Mouse (Mus musculus): Measurements from ENCODE around the gene Ywhag. TPM values are rescaled to one million over a fixed set of nuclear protein-coding genes. Genes with fewer than 3 reads are reported as not detected.

The Ywhag gene
- polyA plus RNA-seq, 1 experiment from 2014 or later, result 665 TPM

DNA sequence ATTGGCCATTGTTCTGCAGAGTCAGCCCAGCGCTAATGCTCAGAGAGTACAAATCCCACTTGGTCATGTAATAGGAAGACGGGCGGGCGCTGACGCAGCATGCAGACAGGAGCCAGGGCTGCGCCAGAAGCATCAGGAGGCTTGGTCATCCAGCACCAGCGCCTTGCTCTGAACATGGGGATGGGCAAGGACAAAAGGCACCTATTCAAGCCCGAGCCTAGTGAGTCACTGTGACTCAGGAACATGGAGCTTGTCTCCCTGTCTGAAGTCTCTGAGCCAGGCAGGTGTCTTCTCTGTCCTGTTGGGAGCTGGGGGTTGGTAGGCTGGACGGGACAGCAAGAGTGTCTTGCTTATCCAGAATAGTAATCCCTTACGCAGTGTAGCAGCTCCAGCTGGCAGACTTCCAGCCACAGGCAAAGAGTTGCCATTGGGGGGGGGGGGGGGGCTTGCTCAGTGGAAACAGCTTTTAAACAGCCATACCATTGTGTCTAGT lies 11.5 kb upstream of the Ywhag start:
- Histone ChIP-seq H3K9me3 (no peaks in the 10 kb centered on the region), H3K9ac (no peak overlapping the region), H3K36me3 (no peaks in the 10 kb centered on the region), H3K4me2 (peak overlapping the region; percentile 29; the same call in 1 of the 2 replicates), H3K4me1 (replicated peaks) (peaks cover 7% of the 10 kb centered on the region), H3K27ac (replicated peaks) (peak overlapping the region; percentile 23), H3K4me3 (no peak overlapping the region), H3K27me3 (no peaks in the 10 kb centered on the region)
- WGBS, result 55% methylated on average over 10 of the region's 10 CpGs
- ATAC-seq (ENCODE audit: low read depth), result peak; percentile 75

DNA sequence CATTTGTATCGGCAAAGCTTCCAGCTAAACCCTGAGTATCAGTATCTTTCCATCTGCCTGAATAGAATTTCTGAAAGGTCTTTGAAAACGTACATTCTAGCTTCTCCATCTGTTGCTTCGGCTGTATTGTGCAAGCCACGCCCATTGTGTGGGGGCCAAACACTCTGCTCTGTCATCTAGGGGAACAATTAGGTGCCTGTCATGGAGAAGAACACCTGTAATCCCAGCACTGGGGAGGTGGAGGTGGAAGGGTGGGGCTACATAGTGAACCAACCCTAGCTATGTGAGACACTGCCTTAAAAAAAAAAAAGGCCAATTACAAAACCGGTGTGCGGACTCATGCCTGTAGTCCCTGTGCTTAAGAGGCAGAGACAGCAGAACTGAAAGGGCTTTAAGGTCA lies 8.3 kb upstream of the Ywhag start:
- H3K9ac ChIP-seq, result no peak overlapping the region
- H3K27me3 ChIP-seq, result no peaks in the 10 kb centered on the region
- H3K4me2 ChIP-seq, result no peak overlapping the region
- H3K4me3 ChIP-seq, result no peak overlapping the region
- H3K27ac ChIP-seq (replicated peaks), result no peak overlapping the region
- H3K9me3 ChIP-seq, result no peaks in the 10 kb centered on the region
- no peak for ATAC-seq (ENCODE audit: low read depth)
- WGBS, result 71% methylated on average over 6 of the region's 6 CpGs
- no peaks in the 10 kb centered on the region for H3K36me3 ChIP-seq
- H3K4me1 ChIP-seq (replicated peaks), result peaks cover 7% of the 10 kb centered on the region

DNA sequence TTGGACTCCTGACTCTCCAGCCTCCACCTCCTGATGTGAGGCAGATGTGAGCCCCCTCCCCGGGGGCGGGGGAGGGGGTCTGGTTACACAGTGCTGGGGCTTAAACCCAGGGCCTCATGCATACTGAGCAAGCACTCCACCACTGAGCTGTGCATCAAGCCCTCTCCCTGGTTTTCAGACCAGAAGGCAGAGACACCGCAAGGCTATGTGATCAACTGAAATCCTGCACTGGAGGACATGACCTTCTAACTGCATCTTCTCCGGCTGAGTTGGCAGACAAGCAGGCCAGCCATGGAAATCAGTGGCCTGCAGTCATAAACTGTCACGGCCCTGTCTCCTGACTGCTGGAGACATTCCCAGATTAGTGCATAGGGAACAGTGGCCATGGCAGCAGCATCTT lies 6.2 kb upstream of the Ywhag start:
- Histone ChIP-seq H3K27me3 (no peaks in the 10 kb centered on the region), H3K4me2 (no peak overlapping the region), H3K4me3 (no peak overlapping the region), H3K36me3 (no peaks in the 10 kb centered on the region), H3K9ac (no peak overlapping the region), H3K9me3 (no peaks in the 10 kb centered on the region), H3K4me1 (replicated peaks) (peaks cover under 1% of the 10 kb centered on the region; the same call in 1 of the 2 replicates), H3K27ac (replicated peaks) (no peak overlapping the region)
- WGBS, result 60% methylated on average over 5 of the region's 5 CpGs
- no peak for ATAC-seq (ENCODE audit: low read depth)

DNA sequence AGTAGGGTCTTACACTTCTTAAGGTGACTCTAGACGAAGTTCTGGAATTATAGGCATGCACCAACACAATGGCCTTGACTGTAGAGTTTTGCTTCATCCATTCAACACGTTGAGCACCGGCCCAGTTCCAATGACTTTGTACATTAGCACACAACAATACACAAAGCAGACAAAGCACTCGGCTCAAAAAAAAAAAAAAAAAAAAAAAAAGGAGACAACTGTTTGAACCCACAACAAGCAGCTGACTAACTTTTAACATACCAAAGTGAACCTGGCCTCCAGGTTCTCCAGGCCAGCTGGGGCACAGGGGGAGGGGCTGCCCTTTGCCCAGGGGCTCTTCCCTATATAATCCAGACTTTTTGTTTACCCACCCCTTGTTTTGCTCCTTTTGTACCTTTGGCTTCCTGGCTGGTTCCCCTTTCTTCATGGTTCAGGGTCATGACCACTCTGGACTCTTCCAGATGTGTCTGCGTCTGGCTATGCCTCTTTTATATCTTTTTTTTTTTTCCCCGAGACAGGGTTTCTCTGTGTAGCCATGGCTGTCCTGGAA lies 1.3 kb upstream of the Ywhag start:
- Histone ChIP-seq H3K4me3 (no peak overlapping the region), H3K9me3 (no peaks in the 10 kb centered on the region), H3K9ac (no peak overlapping the region), H3K36me3 (peaks cover 18% of the 10 kb centered on the region), H3K27me3 (no peaks in the 10 kb centered on the region), H3K27ac (replicated peaks) (peak overlapping the region; percentile 98), H3K4me2 (no peak overlapping the region), H3K4me1 (replicated peaks) (peaks cover 30% of the 10 kb centered on the region)
- WGBS, result 78% methylated on average over 6 of the region's 6 CpGs
- ATAC-seq (ENCODE audit: low read depth), result no peak

DNA sequence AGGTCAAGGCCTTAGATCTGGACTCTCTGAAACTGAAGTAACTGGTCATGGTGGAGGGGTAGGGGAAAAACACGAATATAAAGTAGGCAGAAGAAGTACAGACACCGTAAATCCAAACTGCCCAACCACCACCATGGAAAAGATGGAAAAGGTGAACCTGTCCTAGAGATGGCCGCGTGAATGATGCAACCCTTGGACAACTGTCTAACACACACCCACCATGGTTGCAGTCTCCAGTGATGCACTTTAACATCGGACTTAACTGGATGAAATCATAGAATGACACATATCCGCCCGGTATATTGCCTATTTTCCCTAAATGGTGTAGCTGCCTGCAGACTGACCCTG lies 734 bp upstream of the Ywhag start:
- 53% methylated on average over 7 of the region's 7 CpGs for whole genome bisulfite sequencing

DNA sequence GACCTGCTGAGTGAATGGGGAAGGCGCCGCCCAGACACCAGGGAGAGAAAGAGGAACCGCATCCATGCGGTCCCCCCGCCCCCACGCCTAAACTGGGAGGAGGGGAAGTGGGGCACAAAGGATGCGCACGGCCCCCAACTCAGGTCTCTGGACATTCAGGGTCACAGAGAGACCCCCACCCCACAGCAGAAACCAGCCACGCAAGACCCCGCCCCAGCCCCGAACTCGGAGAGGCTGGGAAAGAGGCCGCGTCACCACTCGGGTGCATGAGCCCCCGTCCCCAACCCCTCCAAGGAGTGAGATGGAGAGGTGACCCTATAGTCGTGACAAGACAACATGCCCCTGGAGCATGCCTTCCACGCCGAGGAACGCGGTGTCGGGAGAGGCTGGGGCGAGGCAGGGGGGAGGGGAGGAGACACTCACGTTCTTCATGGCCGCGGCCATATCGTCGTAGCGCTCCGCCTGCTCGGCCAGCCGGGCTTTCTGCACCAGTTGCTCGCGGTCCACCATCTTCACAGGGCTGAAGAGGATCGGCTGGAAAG lies 445 bp downstream of the Ywhag start:
- H3K27me3 ChIP-seq, result no peaks in the 10 kb centered on the region
- H3K9me3 ChIP-seq, result no peaks in the 10 kb centered on the region
- H3K4me2 ChIP-seq, result peak overlapping the region; percentile 72
- peak overlapping the region; percentile 90 for H3K9ac ChIP-seq
- H3K36me3 ChIP-seq, result peaks cover 35% of the 10 kb centered on the region
- peak overlapping the region; percentile 63 for H3K4me3 ChIP-seq
- H3K27ac ChIP-seq (replicated peaks), result peak overlapping the region; percentile 98
- peak; percentile 84 for ATAC-seq (ENCODE audit: low read depth)
- H3K4me1 ChIP-seq (replicated peaks), result peaks cover 47% of the 10 kb centered on the region
- WGBS, result 0% methylated on average over 33 of the region's 35 CpGs

More for the DNA sequence above, 734 bp upstream of the Ywhag start:
- Histone ChIP-seq H3K27me3 (no peaks in the 10 kb centered on the region), H3K36me3 (peaks cover 23% of the 10 kb centered on the region), H3K4me3 (peak overlapping the region; percentile 63), H3K9me3 (no peaks in the 10 kb centered on the region), H3K9ac (peak overlapping the region; percentile 90), H3K27ac (replicated peaks) (peak overlapping the region; percentile 98), H3K4me2 (peak overlapping the region; percentile 72), H3K4me1 (replicated peaks) (peaks cover 36% of the 10 kb centered on the region)
- peak; percentile 17 for ATAC-seq (ENCODE audit: low read depth)

DNA sequence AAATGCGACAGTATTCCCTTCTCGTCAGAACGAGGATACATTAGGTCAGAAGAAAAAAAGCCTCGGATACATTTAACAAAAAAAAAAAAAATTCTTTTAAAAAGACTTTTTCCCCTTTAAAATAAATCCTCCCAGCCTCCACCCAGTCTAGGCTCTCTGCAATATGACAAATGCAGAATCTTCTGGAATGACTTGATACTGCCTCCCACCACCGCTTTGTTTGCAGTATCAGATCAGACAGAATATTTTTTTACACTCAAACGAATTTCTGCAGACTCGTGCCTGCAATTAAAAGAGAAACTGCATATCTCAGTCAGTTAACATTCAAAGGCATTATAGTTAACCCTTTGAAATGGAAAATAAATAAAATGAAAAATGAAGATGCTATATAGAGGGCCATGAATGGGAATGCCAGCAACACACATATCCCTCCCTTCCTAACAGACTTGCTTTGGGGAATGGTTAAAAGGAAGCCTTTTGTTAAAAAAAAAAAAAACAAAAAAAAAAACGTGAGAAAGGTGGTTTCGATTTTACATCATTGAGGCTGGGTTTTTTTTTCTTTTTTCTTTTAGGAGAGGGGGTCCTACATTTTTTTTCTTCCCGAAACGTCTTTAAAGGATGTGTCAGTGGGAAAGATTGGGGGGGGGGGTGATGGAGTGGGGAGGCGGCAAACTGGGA lies 1.1 kb downstream of the Ywhag start:
- Histone ChIP-seq H3K9ac (peak overlapping the region; percentile 90), H3K4me3 (peak overlapping the region; percentile 63), H3K9me3 (no peaks in the 10 kb centered on the region), H3K36me3 (peaks cover 40% of the 10 kb centered on the region), H3K27me3 (no peaks in the 10 kb centered on the region), H3K27ac (replicated peaks) (peak overlapping the region; percentile 98), H3K4me2 (peak overlapping the region; percentile 72), H3K4me1 (replicated peaks) (peaks cover 53% of the 10 kb centered on the region)
- ATAC-seq (ENCODE audit: low read depth), result no peak
- WGBS, result 11% methylated on average over 12 of the region's 12 CpGs

DNA sequence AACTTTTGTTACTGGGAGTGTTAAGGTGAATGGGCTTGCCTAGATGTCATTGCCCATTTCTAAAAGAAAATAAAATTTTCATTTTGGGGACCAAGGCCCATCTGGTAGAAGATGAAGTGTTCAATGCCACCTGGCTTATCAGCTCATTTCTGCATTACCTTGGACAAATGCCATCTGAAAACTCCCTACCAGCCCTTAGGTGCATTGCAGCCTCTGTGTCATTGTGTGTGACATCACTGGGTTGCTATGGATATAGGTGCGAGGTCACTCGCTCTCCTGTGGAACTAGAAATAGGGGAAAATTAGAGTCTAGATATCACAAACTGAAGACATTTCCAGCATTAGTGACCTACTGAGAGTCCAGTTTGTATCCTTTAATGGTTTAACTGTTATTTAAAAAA lies 2.1 kb downstream of the Ywhag start:
- Histone ChIP-seq H3K4me1 (replicated peaks) (peaks cover 63% of the 10 kb centered on the region), H3K27me3 (no peaks in the 10 kb centered on the region), H3K36me3 (peaks cover 48% of the 10 kb centered on the region), H3K9ac (peak overlapping the region; percentile 90), H3K27ac (replicated peaks) (0 out of 2 replicates have a peak overlapping the region, but pooled peaks have one; percentile 3), H3K4me3 (peak overlapping the region; percentile 63), H3K4me2 (peak overlapping the region; percentile 72), H3K9me3 (no peaks in the 10 kb centered on the region)
- WGBS, result 66% methylated on average over 2 of the region's 2 CpGs
- no peak for ATAC-seq (ENCODE audit: low read depth)

DNA sequence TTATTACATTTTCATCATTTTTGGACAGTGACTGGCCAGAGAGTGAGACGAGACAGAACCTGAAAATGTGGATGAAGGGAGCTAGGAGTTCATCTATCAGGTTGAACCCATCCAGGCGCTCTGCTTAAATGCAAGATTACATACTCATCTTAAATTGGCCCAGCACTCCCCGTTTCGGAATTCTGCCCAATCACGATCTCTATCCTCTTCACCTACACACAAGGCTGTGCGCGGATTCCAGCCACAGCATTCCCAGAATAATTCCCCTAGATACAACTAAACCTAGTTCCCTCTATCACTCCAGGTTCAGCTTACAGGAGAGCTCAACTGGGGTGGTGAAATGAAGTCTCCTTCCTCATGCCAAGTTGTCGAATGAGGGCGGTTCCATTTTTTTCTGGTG lies 2.9 kb downstream of the Ywhag start:
- peaks cover 71% of the 10 kb centered on the region for H3K4me1 ChIP-seq (replicated peaks)
- no peaks in the 10 kb centered on the region for H3K27me3 ChIP-seq
- H3K36me3 ChIP-seq, result peaks cover 57% of the 10 kb centered on the region
- peak overlapping the region; percentile 72 for H3K4me2 ChIP-seq
- ATAC-seq (ENCODE audit: low read depth), result no peak
- 90% methylated on average over 9 of the region's 9 CpGs for WGBS
- peak overlapping the region; percentile 46 for H3K9ac ChIP-seq
- H3K9me3 ChIP-seq, result no peaks in the 10 kb centered on the region
- no peak overlapping the region for H3K27ac ChIP-seq (replicated peaks)
- peak overlapping the region; percentile 63 for H3K4me3 ChIP-seq

DNA sequence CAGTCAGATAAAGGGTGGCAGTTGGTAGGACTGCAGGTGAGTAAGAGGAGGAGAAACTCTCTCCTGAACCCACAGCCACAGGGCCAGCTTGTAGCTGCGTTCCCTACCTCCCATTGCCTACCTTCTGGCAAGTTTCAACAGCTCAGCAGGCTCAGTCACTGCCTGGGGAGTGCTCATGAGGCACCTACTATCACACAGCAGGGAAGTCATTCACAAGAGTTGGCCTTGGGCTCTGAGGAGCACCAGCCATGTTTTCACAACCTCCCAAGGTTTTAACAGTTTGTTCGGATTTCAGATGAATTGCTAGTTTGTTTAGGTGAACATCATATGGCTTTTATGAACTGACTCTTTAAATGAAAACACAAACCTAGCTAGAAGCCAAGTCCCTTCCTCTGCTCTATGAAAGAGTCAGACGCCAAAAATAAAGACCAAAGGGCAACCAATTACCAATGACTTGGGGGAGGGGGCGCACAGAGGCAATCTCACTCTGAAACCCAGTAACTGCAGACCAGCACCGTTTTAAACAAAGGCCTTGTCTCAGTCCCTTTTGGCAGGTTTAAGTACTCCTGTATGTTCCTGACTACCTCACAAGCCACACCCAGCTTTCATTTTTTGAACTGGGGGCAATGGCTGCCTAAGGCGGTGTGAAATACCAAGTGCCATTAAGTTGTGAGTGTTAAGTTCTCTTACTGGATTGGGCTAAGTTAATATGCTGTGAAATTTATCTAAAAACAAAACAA lies 4.6 kb downstream of the Ywhag start:
- Histone ChIP-seq H3K4me2 (no peak overlapping the region), H3K9ac (no peak overlapping the region), H3K27ac (replicated peaks) (no peak overlapping the region), H3K4me3 (no peak overlapping the region), H3K27me3 (no peaks in the 10 kb centered on the region), H3K4me1 (replicated peaks) (peaks cover 81% of the 10 kb centered on the region), H3K9me3 (no peaks in the 10 kb centered on the region), H3K36me3 (peaks cover 73% of the 10 kb centered on the region)
- no peak for ATAC-seq (ENCODE audit: low read depth)
- 77% methylated on average over 6 of the region's 6 CpGs for WGBS

DNA sequence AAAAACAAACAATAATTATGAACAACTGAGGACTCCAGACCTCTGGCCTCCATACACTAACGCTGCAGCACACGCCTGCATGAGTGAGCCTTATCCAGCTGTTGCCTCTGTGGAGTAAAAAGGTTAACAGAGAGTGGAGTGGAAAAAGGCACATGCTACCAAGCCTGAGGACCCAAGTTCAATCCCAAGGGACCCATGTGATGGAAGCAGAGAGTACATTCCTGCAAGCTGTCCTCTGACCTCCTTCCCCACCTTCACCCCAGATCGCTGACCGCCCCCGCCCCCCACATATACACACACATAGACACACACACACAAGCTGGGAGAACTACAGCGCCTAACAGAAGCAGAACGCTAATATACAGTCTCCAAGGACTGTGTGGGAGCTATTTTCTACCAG lies 10.5 kb downstream of the Ywhag start:
- Histone ChIP-seq H3K4me1 (replicated peaks) (peaks cover 62% of the 10 kb centered on the region), H3K4me2 (no peak overlapping the region), H3K27ac (replicated peaks) (no peak overlapping the region), H3K36me3 (peaks cover 86% of the 10 kb centered on the region), H3K4me3 (no peak overlapping the region), H3K9me3 (no peaks in the 10 kb centered on the region), H3K27me3 (no peaks in the 10 kb centered on the region), H3K9ac (no peak overlapping the region)
- no peak for ATAC-seq (ENCODE audit: low read depth)
- 90% methylated on average over 7 of the region's 7 CpGs for WGBS

DNA sequence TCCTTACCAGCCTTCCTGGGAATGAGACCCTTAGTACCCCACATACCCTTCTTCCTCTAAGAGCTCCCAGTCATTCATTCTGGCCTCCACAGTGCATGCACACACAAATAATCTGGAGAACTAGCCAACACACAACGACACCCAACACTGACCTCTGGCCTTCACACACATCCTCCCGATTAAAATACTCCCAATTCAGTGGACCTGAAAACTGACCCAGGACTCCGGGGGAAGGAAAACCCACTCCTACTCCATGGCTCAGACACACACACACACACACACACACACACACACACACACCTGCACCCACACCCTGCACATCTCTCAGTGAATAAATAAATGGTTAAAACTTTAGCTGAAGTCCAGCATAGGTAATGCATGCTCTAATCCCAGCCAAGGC lies 14.5 kb downstream of the Ywhag start:
- Histone ChIP-seq H3K27ac (replicated peaks) (no peak overlapping the region), H3K4me1 (replicated peaks) (peaks cover 22% of the 10 kb centered on the region), H3K4me2 (no peak overlapping the region), H3K4me3 (no peak overlapping the region), H3K27me3 (no peaks in the 10 kb centered on the region), H3K9me3 (no peaks in the 10 kb centered on the region), H3K9ac (no peak overlapping the region), H3K36me3 (peaks cover 84% of the 10 kb centered on the region)
- ATAC-seq (ENCODE audit: low read depth), result no peak
- WGBS, result 88% methylated on average over 3 of the region's 3 CpGs

All from neural tube, embryonic 13.5 days (tissue).